Mouse (Mus musculus): ENCODE data around the gene Tlx2.

Gene Tlx2

GRCm38 (mm10) chr6:83020836-83021593 is 49.1 kb downstream of the Tlx2 start:
- DNase-seq = no peak

DNA sequence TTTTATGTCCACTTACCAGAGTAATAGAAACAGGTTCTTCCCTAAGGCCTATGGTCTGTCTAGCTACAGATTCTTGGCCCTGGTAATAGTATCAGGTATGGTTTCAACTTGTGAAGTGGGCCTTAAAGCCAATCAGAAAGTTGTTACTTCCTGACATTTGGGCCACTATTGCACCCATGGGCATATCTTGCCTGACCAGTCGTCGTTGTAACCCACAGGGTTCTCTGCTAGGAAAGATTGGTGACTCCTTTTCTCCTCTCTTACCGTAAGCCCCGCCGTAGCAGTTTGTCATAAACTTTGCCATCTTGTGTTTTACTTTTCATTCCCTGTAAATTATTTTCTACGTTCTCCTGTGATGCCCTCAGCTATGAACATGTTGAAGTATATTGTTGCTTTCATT is 50.0 kb downstream of the Tlx2 start:
- no peak for DNase-seq

DNA sequence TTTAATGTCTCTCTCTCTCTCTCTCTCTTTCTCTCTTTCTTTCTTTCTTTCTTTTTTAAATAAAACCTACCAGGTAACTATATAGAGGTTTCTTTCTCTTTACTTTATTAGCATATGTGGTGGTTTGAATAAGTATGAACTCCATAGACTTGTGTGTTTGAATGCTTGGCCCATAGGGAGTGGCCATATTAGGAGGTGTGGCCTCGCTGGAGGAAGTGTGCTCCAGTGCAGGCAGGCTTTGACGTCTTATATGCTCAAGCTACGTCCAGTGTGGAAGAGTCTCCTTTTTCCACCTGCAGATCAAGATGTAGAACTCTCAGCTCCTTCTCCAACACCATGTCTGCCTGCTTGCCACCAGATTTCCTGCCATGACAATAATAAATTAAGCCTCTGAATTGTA is 51.0 kb downstream of the Tlx2 start:
- no peak for DNase-seq

All from layer of hippocampus, adult 9-11 months (tissue).